Mouse (Mus musculus) thymus, postnatal 25 days (tissue): ENCODE results near the gene Zfr2.

Experiments
- DNase-seq: peaks from one replicate; pipeline ENCODE4 v3.0.0; 2022

Zfr2 gene

DNA sequence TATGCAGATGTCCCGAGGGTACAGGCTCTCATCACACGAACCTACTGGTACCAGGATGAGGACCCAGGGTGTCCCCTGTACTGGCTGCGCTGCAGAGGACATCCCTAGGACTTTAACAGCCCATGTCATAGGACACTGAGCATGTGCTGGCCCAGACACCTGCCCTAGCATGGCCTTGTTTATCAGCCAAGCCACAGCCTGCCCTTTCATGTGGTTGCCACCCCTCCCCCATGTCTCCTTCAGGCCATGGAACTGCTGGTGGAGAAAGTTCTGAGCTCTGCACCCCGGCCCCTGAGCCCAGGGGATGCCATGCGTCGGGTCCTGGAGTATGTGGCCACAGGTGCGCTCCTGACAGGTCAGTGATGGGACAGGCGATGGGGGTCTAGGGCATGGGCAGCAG is 16.5 kb downstream of the Zfr2 start:
- DNase-seq, result no peak

DNA sequence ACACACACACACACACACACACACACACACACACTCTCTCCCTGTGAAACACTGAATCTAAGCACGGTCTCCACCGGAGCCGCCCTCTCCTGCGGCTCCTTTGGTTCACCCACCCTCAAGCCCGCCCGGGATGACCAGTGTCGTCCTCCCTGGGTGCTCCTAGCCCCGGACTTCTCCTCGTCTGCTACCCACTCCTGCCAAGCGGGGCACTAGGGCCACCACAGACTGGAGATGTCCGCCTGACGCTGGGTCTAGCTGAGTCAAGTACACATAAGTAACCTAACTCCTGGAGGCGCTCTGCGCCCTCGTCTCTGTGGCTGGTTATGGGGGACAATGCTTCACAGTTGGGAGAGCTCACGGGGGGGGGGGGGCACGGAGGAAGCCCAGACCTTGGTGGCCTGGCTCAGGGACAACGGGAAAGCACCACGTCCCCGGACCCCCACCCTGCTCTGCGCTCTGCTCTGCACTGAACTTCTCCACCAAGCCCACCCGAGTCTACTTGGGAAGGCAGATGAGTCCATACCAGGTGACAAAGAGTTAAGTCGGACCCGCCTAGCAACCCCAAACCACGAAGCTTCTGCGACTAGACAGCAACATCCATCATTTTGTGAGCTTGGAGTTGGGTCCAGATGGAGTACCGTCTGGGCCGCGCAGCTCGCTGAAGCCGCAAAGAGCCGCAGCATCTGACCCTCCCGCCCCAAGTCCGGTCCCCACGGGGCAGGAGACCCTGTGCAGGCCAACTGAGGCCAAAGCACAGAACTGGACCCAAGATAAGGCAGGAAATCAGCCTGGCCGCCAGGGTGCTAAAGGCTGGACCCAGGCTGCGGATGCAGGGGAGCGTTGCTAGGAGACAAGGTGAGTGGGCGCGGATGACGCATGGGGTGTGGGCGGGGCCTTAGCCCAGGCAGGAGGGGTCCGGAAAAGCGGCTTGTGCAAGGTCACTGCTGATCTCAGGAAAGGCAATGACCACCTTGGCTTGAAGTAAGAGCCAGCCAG is 19.8 kb downstream of the Zfr2 start, which contains the start of gene Matk:
Matk (plus strand) TSS at position 512 of the 996 bp plus-strand sequence.
- DNase-seq, result peak; percentile 73

GRCm38 (mm10) chr10:81254886-81255285 is 21.9 kb downstream of the Zfr2 start:
- DNase-seq, result no peak

DNA sequence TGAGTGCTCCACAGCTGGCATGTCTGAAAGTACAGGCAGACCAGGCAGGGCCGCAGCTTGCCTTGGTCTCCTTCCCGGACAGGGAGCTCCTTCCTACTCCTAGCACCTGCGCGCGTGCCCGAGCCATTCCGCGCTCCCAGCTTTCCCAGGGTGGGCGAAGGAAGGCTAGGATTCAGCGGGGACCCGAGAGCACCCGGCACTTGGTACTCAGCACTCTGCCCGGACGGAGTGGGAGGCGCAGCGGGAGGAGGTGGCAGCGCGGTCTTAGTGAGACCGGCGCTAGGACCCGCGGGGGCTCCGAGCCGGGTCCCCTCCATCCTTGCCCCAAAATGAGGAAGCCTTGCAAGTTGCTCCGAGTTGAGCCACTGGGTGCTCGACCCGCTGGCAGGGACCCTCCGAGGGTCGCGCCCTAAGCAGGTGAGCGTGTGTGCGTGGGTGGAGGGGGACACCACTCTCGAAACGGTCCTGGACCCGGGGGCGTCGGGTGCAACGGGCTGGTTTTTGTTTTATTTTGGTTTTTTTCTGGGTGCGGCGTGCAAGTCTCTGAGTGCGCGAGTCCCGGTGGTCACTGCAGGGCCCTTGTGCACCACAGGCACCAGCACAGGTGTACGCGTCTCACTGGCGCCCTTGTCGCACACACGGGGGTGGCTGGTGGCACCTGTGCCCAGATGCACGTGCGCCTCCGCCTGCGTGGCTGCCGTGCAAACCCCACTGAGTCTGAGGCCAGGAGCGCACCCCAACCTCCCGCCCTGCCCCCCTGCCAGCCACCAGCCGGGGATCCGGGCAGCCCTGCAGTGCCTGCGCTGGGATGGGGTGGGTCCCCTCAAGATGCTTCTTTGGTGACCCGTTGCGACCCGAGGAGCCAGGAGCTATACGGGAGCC is 24.4 kb downstream of the Zfr2 start:
- DNase-seq, result peak; percentile 66

DNA sequence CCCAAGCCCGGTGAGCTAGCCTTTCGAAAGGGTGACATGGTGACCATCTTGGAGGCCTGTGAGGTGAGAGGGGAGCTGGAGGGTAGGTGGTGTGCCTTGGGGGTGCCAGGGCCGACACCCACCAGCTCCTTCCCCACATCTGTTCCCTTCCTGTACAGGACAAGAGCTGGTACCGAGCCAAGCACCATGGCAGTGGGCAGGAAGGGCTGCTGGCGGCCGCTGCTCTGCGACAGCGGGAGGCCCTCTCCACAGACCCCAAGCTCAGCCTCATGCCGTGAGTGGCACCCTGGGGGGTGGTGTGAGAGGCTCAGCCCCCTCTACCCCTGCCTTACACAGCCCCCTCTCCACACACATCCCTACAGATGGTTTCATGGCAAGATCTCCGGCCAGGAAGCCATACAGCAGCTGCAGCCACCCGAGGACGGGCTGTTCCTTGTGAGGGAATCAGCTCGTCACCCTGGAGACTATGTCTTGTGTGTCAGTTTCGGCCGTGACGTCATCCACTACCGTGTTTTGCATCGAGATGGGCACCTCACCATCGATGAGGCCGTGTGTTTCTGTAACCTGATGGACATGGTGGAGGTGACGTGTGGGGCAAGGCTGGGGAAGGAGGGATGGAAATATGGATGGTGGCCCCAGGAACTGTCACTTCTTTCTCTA is 26.4 kb downstream of the Zfr2 start:
- no peak for DNase-seq

GRCm38 (mm10) chr10:81261025-81261424 is 28.1 kb downstream of the Zfr2 start:
- no peak for DNase-seq

DNA sequence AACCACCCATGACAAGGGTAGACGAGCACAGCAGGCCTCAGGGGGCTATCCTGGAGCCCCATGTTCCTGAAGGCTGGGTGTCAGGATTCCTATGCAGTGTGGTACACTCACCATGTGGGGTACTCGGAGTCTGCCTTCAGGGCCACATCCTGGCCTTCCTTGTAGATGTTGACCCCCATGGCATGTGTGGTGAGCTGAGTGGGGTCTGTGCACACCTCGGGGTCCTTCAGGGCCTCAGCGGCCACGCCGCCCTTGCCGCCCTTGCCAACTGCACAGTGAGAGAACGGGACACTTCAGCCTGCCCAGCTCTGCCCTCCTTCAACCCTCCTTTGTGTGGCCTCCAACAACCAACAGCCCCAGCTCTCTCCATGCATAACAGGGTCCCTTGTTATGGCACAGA is 32.6 kb downstream of the Zfr2 start:
- DNase-seq, result no peak

DNA sequence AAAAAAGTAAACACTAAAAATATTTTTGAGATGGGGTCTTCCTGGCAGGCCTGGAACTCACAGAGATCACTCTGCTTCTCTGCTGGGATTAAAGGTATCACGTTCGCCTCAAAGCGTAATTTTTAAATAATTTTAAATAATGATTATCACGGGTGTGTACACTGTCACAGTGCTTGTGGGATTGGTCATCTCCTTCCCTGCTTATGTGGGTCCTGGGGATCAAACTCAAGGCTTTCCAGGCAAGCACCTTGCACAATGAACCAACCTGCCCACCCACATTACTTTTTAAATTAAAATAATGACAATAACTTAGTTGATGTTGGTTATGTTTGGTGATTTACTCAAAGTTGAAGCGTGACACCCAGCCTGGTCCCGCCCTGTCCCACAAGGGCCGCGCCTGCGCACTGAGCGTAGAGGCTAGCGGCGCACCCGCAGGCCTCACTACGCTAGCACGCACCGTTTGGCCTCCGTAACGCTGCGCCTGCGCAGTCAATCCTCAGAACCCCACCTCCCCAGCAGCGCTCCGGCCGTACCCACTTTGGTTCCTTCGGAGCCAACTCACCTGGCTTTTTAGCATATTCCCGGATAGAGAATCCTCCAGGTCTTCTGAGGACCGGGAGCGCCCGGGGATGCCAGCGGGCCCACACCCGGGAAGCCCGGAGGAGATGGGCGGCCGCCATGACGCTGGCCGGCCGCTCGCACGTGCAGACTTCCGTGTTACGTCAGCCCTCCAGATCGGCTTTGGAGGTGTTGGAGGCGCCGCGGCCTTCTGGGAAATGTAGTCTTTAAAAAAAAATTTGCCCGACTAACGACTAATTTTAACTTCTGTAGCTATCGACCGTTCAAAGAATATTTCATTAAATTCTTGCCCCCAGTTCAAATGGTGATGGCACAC is 33.5 kb downstream of the Zfr2 start, which contains the start of the genes Mrpl54 and Apba3:
Mrpl54 (minus strand) TSS at position 724 of the 895 bp plus-strand sequence.
Apba3 (plus strand) TSS at position 750 of the 895 bp plus-strand sequence.
- peak; percentile 96 for DNase-seq

DNA sequence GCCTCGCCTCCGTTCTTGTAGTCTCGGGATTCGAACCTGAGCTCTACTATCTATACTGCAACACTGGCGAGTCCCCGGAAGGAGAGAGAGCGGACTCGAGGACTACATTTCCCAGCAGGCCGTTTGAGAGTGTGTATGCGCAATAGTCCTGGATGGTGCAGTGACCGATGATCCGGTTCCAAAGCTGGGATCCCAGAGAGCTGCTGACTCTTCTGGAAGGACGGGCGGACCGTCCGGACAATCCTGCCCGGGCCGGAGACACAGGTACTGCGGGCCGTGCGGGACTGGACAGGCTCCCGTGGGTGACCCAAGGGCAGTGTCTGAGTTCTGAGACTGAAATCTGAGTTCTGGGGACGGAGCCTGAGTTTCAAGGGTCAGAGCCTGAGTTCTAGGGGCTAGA is 35.1 kb downstream of the Zfr2 start:
- peak; percentile 69 for DNase-seq

DNA sequence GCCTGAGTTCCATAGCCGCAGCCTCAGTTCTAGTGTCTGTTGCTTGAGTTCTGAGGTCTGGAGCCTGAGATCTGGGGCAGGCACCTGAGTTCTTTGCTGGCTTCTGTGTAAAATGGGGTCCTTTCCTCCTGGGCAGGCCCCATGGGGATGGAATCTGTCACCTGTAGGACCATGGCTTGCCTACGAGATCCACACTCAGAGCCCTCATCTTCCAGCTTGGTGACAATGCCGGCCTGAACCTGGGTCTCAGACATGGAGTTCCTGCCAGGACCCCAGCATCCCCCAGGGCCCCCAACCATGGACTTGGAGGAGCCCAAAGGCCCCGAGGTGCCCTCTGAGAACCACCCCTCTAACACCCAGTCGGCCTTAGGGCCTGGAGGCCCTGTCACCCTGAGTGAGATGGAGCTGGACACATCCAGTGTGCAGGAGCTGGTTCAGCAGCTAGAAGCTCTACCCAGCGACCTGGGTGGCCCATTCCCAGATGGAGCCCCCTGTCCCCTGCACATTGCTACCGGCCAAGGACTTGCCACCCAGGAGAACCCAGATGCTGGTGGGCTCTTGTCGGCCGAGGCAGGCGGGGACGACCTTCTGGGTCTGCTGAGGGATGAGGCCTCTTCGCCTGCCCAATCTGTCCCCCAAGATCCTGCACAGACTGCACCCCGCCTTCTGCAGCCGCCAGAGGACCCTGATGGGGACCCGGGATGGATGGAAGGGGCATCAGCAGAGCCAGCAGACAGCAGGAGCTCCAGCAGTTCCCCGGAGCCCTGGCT is 35.9 kb downstream of the Zfr2 start:
- DNase-seq, result no peak

GRCm38 (mm10) chr10:81272356-81272755 is 39.4 kb downstream of the Zfr2 start:
- DNase-seq, result no peak

GRCm38 (mm10) chr10:81273842-81274241 is 40.9 kb downstream of the Zfr2 start:
- DNase-seq, result no peak

DNA sequence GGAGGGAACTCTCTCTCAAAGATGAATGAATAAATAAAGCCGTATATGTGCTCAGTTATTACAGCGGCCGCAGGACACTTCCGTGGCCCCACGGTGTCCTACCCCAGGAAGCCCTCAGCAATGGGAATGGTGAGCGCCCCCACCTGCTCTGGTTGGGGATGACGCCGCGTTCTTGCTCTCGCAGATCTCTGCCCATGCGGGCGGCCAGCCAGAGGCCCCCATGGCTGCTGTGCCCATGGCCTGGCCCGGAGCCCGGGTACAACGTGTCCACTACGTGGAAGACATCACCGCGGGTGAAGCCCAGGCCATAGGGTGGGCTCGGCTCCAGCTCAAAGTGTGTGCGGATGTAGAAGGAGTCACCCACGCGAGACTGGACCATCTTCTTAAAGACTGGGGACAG is 44.7 kb downstream of the Zfr2 start:
- DNase-seq, result no peak

- DNase-seq, result no peak
These were observed 46.5 kb downstream of the Zfr2 start for GRCm38 (mm10) chr10:81279496-81279895.

GRCm38 (mm10) chr10:81284189-81284588 is 51.2 kb downstream of the Zfr2 start:
- no peak for DNase-seq

- DNase-seq, result no peak
These were observed 51.8 kb downstream of the Zfr2 start for GRCm38 (mm10) chr10:81284719-81285118.

GRCm38 (mm10) chr10:81285694-81286450 is 52.9 kb downstream of the Zfr2 start:
- peak; percentile 98 for DNase-seq

GRCm38 (mm10) chr10:81286586-81286985 is 53.6 kb downstream of the Zfr2 start:
- DNase-seq, result no peak

DNA sequence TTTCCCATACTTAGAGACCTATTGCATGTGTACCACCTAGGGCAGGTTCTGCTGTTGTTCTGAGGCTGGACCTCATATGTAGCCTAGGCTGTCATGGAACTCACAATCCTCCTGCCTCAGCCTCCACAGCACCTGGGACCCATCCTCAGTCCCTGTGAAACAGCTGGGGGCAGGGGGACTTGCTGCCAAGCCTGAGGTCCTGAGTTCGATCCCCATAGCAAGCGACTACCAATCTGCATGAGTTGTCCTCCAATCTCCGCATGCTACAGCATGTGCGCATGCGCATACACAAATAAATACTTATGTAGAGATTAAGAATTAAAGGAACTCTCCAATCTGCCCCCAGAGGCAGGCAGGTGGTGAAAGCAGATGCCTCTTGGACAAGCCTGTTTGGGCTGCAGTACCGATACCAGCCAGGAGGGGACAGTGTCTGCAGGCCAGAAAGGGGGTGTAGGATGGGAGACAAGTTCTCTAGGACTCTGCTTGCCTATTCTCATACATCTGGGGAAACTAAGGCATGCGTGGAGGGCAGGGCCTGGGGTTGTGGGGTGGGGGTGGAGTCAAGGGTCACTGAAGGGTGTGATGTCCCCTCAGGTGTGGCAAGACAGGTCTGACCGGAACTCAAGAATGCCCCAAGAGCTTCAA is 54.7 kb downstream of the Zfr2 start:
- DNase-seq, result peak; percentile 79

- peak; percentile 67 for DNase-seq
These were observed 55.6 kb downstream of the Zfr2 start for GRCm38 (mm10) chr10:81288601-81289000.
